In genomic region chr9:117088309-117088708, GRCm38 (mm10) we compare ENCODE assay signal across 27 mouse cellular contexts.
DNase-seq lines count a peak whose midpoint lies in the region; ATAC-seq and TF ChIP-seq lines count a peak whose summit lies in the region.
"Had no signal": no experiment of that assay in that cellular context is flagged by ENCODE, and none has a peak within 500 bp of the region (broad histone marks: within the 10 kb centered on the region; RNA-seq: fewer than 3 reads in every experiment).

No protein-coding gene starts in this region.

- no peak for TF ChIP-seq CTCF in midbrain, postnatal 0 days (IDR thresholded peaks at IDR 0.05)

- H3K9me3 ChIP-seq in hindbrain, embryonic 13.5 days: no peaks in the 10 kb centered on the region
- no peaks in the 10 kb centered on the region for H3K9me3 ChIP-seq in hindbrain, embryonic 14.5 days (ENCODE audit: control insufficient read depth, low read length)
- no peaks in the 10 kb centered on the region for H3K9me3 ChIP-seq in midbrain, postnatal 0 days (ENCODE audit: low read length)
- 0 out of 2 replicates have a peak, but pooled peaks cover 3% of the 10 kb centered on the region for H3K9me3 ChIP-seq in midbrain, embryonic 16.5 days (replicated peaks; ENCODE audit: control insufficient read depth, low read length, poor library complexity, severe bottlenecking)
- H3K9me3 ChIP-seq in embryonic facial prominence, embryonic 13.5 days: no peaks in the 10 kb centered on the region
- H3K9me3 ChIP-seq: hindbrain, embryonic 15.5 days; intestine, embryonic 15.5 days; liver, embryonic 15.5 days; neural tube, embryonic 12.5 days had no signal

- no peak overlapping the region for H3K9ac ChIP-seq in hindbrain, embryonic 13.5 days
- no peak overlapping the region for H3K9ac ChIP-seq in hindbrain, embryonic 14.5 days
- H3K9ac ChIP-seq in midbrain, postnatal 0 days (replicated peaks; ENCODE audit: low read length, poor library complexity, severe bottlenecking): no peak overlapping the region
- H3K9ac ChIP-seq in midbrain, embryonic 16.5 days (ENCODE audit: low read depth, low read length): no peak overlapping the region
- H3K9ac ChIP-seq in embryonic facial prominence, embryonic 13.5 days: no peak overlapping the region
- H3K9ac ChIP-seq: hindbrain, embryonic 15.5 days; intestine, embryonic 15.5 days; liver, embryonic 15.5 days; lung, embryonic 14.5 days; neural tube, embryonic 12.5 days had no signal

- H3K4me1 ChIP-seq in hindbrain, embryonic 13.5 days (replicated peaks): peaks cover 11% of the 10 kb centered on the region
- H3K4me1 ChIP-seq in hindbrain, embryonic 14.5 days (replicated peaks; ENCODE audit: control insufficient read depth, insufficient read depth, low read length): no peaks in the 10 kb centered on the region
- H3K4me1 ChIP-seq in midbrain, postnatal 0 days (ENCODE audit: insufficient read depth, low read length): no peaks in the 10 kb centered on the region
- no peaks in the 10 kb centered on the region for H3K4me1 ChIP-seq in midbrain, embryonic 16.5 days (ENCODE audit: control insufficient read depth, insufficient read depth, low read length)
- H3K4me1 ChIP-seq in embryonic facial prominence, embryonic 13.5 days: peaks cover 24% of the 10 kb centered on the region
- H3K4me1 ChIP-seq: intestine, embryonic 15.5 days; liver, embryonic 15.5 days; neural tube, embryonic 12.5 days had no signal

- 85% methylated on average over 6 of the region's 6 CpGs for WGBS in hindbrain, embryonic 13.5 days
- 78% methylated on average over 6 of the region's 6 CpGs for WGBS in hindbrain, embryonic 14.5 days
- 82% methylated on average over 6 of the region's 6 CpGs for WGBS in midbrain, postnatal 0 days
- 78% methylated on average over 6 of the region's 6 CpGs for WGBS in midbrain, embryonic 16.5 days
- WGBS in embryonic facial prominence, embryonic 13.5 days: 55% methylated on average over 6 of the region's 6 CpGs

- H3K27ac ChIP-seq in hindbrain, embryonic 13.5 days: peak overlapping the region; percentile 48; the same call in 1 of the 2 replicates
- H3K27ac ChIP-seq in hindbrain, embryonic 14.5 days: no peak overlapping the region
- no peak overlapping the region for H3K27ac ChIP-seq in midbrain, postnatal 0 days (ENCODE audit: low read depth, low read length)
- H3K27ac ChIP-seq in midbrain, embryonic 16.5 days (ENCODE audit: low read length): no peak overlapping the region
- H3K27ac ChIP-seq in embryonic facial prominence, embryonic 13.5 days: peak overlapping the region; percentile 39
- H3K27ac ChIP-seq: hindbrain, embryonic 15.5 days; intestine, embryonic 15.5 days; kidney, postnatal 0 days; liver, embryonic 15.5 days; neural tube, embryonic 12.5 days; stomach, postnatal 0 days had no signal

- no peak overlapping the region for H3K4me2 ChIP-seq in hindbrain, embryonic 13.5 days
- H3K4me2 ChIP-seq in hindbrain, embryonic 14.5 days (replicated peaks): no peak overlapping the region
- no peak overlapping the region for H3K4me2 ChIP-seq in midbrain, postnatal 0 days (ENCODE audit: low read depth, low read length, poor library complexity, severe bottlenecking)
- no peak overlapping the region for H3K4me2 ChIP-seq in midbrain, embryonic 16.5 days (ENCODE audit: low read length)
- no peak overlapping the region for H3K4me2 ChIP-seq in embryonic facial prominence, embryonic 13.5 days
- H3K4me2 ChIP-seq: hindbrain, embryonic 15.5 days; intestine, embryonic 15.5 days; liver, embryonic 15.5 days; lung, embryonic 14.5 days; neural tube, embryonic 12.5 days had no signal

- H3K36me3 ChIP-seq in hindbrain, embryonic 13.5 days: no peaks in the 10 kb centered on the region
- no peaks in the 10 kb centered on the region for H3K36me3 ChIP-seq in hindbrain, embryonic 14.5 days (replicated peaks; ENCODE audit: control insufficient read depth, insufficient read depth)
- no peaks in the 10 kb centered on the region for H3K36me3 ChIP-seq in midbrain, postnatal 0 days (ENCODE audit: insufficient read depth, low read length)
- H3K36me3 ChIP-seq in midbrain, embryonic 16.5 days (ENCODE audit: control insufficient read depth, insufficient read depth, low read length): no peaks in the 10 kb centered on the region
- peaks cover 9% of the 10 kb centered on the region; the same call in 1 of the 2 replicates for H3K36me3 ChIP-seq in embryonic facial prominence, embryonic 13.5 days
- H3K36me3 ChIP-seq: hindbrain, embryonic 15.5 days; intestine, embryonic 15.5 days; liver, embryonic 15.5 days; neural tube, embryonic 12.5 days had no signal

- no peak for ATAC-seq in hindbrain, embryonic 13.5 days (ENCODE audit: low FRiP score)
- ATAC-seq in hindbrain, embryonic 14.5 days (ENCODE audit: low FRiP score): no peak
- ATAC-seq in midbrain, postnatal 0 days (ENCODE audit: low FRiP score): no peak
- ATAC-seq in midbrain, embryonic 16.5 days: no peak
- no peak for ATAC-seq in embryonic facial prominence, embryonic 13.5 days (ENCODE audit: insufficient number of reproducible peaks, insufficient read depth, low FRiP score, low TSS enrichment, low read depth)
- ATAC-seq: forebrain, embryonic 16.5 days; intestine, embryonic 15.5 days had no signal

- no peak for DNase-seq in hindbrain, embryonic 14.5 days (ENCODE audit: low spot score)
- DNase-seq in midbrain, postnatal 0 days (ENCODE audit: low spot score): peak; percentile 51
- no peak for DNase-seq in ovary, adult 18-20 months (ENCODE audit: low spot score)
- DNase-seq in right cerebral cortex, postnatal 4 days: no peak
- DNase-seq: adrenal gland, postnatal 14 days; cerebellum, adult 11-12 months; cerebellum, adult 9-11 months; embryo, embryonic 11 days; heart, postnatal 14 days; kidney, adult 2 months; layer of hippocampus, adult 9-11 months; lung, embryonic 14.5 days; lung, postnatal 14 days; midbrain, embryonic 14.5 days; right cerebral cortex, adult 18-20 months; thymus, adult 18-20 months; thymus, postnatal 36 days had no signal

- H3K4me3 ChIP-seq in hindbrain, embryonic 13.5 days: no peak overlapping the region
- no peak overlapping the region for H3K4me3 ChIP-seq in hindbrain, embryonic 14.5 days (replicated peaks; ENCODE audit: low read length)
- no peak overlapping the region for H3K4me3 ChIP-seq in midbrain, postnatal 0 days (ENCODE audit: low read depth, low read length)
- H3K4me3 ChIP-seq in midbrain, embryonic 16.5 days (ENCODE audit: low read depth, low read length): no peak overlapping the region
- no peak overlapping the region for H3K4me3 ChIP-seq in embryonic facial prominence, embryonic 13.5 days
- H3K4me3 ChIP-seq: hindbrain, embryonic 15.5 days; intestine, embryonic 15.5 days; liver, embryonic 15.5 days; neural tube, embryonic 12.5 days had no signal

- no peaks in the 10 kb centered on the region for H3K27me3 ChIP-seq in hindbrain, embryonic 13.5 days
- no peaks in the 10 kb centered on the region for H3K27me3 ChIP-seq in hindbrain, embryonic 14.5 days (ENCODE audit: control insufficient read depth, insufficient read depth, low read length)
- no peaks in the 10 kb centered on the region for H3K27me3 ChIP-seq in midbrain, postnatal 0 days (ENCODE audit: insufficient read depth, low read length)
- no peaks in the 10 kb centered on the region for H3K27me3 ChIP-seq in midbrain, embryonic 16.5 days (ENCODE audit: control insufficient read depth, insufficient read depth, low read depth, low read length)
- no peaks in the 10 kb centered on the region for H3K27me3 ChIP-seq in embryonic facial prominence, embryonic 13.5 days
- H3K27me3 ChIP-seq: hindbrain, embryonic 15.5 days; intestine, embryonic 15.5 days; liver, embryonic 15.5 days; neural tube, embryonic 12.5 days had no signal

Comparison
In these comparisons a context has a peak if more than half of its experiments do, and no peak if none do; other contexts are left out.
1. H3K27ac ChIP-seq: peak in hindbrain, embryonic 13.5 days (single experiment) and embryonic facial prominence, embryonic 13.5 days (single experiment); none in hindbrain, embryonic 14.5 days (single experiment), midbrain, postnatal 0 days (single experiment) and midbrain, embryonic 16.5 days (single experiment).